Mouse (Mus musculus) ES-Bruce4 (cell line): ENCODE measurements around the gene Slc34a3. TPM values are rescaled to one million over a fixed set of nuclear protein-coding genes. Genes with fewer than 3 reads are reported as not detected.

Source experiments
- H3K27ac ChIP-seq: 2 replicates; pipeline ENCODE4 v1.5.1; 2012; ENCODE audit warnings: low read length, inconsistent platforms; ENCODE audit not compliant: insufficient read depth
- H3K27me3 ChIP-seq: 2 replicates; pipeline ENCODE4 v1.6.1; 2012; ENCODE audit warnings: mild to moderate bottlenecking, low read length, inconsistent platforms; ENCODE audit not compliant: control insufficient read depth, poor library complexity, insufficient read depth, severe bottlenecking
- H3K36me3 ChIP-seq: 2 replicates; pipeline ENCODE4 v1.6.1; 2012; ENCODE audit warnings: inconsistent platforms, mild to moderate bottlenecking, low read length, moderate library complexity; ENCODE audit not compliant: control insufficient read depth, poor library complexity, insufficient read depth, severe bottlenecking
- H3K4me1 ChIP-seq: one replicate; pipeline ENCODE4 v1.8.1; 2011; ENCODE audit warnings: low read length; ENCODE audit not compliant: control insufficient read depth, insufficient read depth
- H3K4me3 ChIP-seq: 2 replicates; pipeline ENCODE4 v1.5.1; 2011; ENCODE audit warnings: low read depth, mild to moderate bottlenecking, low read length
- H3K9ac ChIP-seq: 2 replicates; pipeline ENCODE4 v1.6.1; 2012; ENCODE audit warnings: low read depth, mild to moderate bottlenecking, inconsistent platforms; ENCODE audit not compliant: poor library complexity, severe bottlenecking
- H3K9me3 ChIP-seq: replicated peaks from 2 replicates; pipeline ENCODE4 v1.6.1; 2012; ENCODE audit warnings: mild to moderate bottlenecking, low read length, inconsistent platforms; ENCODE audit not compliant: control insufficient read depth, poor library complexity, insufficient read depth, severe bottlenecking
- CTCF ChIP-seq: IDR thresholded peaks from one replicate; pipeline ENCODE4 v1.8.1; 2011; ENCODE audit warnings: low read depth, low read length
- EP300 ChIP-seq: IDR thresholded peaks from 2 replicates; pipeline ENCODE4 v1.6.1; 2011; ENCODE audit warnings: low read depth, low read length; ENCODE audit not compliant: insufficient read depth
- POLR2A ChIP-seq: IDR thresholded peaks from one replicate; pipeline ENCODE4 v1.8.1; 2011; ENCODE audit warnings: low read length; ENCODE audit not compliant: insufficient read depth
- polyA plus RNA-seq: library from polyadenylated mRNA; stranded (reverse); fragments of >200 nt; gene quantifications from 2 replicates; pipeline ENCODE4 v1.2.4, GENCODE M21; 2011; ENCODE audit warnings: low read depth; ENCODE audit not compliant: missing spikeins, insufficient read depth, insufficient read length

The Slc34a3 gene
- polyA plus RNA-seq, 1 experiment: 1.0 TPM

- Histone ChIP-seq H3K9me3 (no peaks in the 10 kb centered on the region), H3K36me3 (no peaks in the 10 kb centered on the region), H3K4me1 (peaks cover 11% of the 10 kb centered on the region), H3K27me3 (no peaks in the 10 kb centered on the region), H3K27ac (peak within 1 kb of the TSS; percentile 14), H3K4me3 (peak within 1 kb of the TSS; percentile 71), H3K9ac (peak within 1 kb of the TSS; percentile 81)
- TF ChIP-seq CTCF (no peak), EP300 (no peak), POLR2A (no peak)
Measured at GRCm38 (mm10) chr2:25242101-25242506, 7.9 kb upstream of the Slc34a3 start, which contains the start of the genes Rnf208 and Cysrt1. Gene Rnf208 (plus strand): TSS chr2:25242255. Gene Cysrt1 (minus strand): TSS chr2:25242452.

GRCm38 (mm10) chr2:25241438-25241775, 7.2 kb upstream of the Slc34a3 start:
- Histone ChIP-seq H3K4me1 (peaks cover 14% of the 10 kb centered on the region), H3K9me3 (no peaks in the 10 kb centered on the region), H3K27me3 (no peaks in the 10 kb centered on the region), H3K4me3 (peak overlapping the region; percentile 71), H3K27ac (peak overlapping the region; percentile 14; the same call in 1 of the 2 replicates), H3K9ac (peak overlapping the region; percentile 81), H3K36me3 (no peaks in the 10 kb centered on the region)
- TF ChIP-seq EP300 (no peak), POLR2A (no peak), CTCF (no peak)

- Histone ChIP-seq H3K9me3 (no peaks in the 10 kb centered on the region), H3K27ac (peak overlapping the region; percentile 73), H3K9ac (no peak overlapping the region), H3K4me3 (peak overlapping the region; percentile 71), H3K27me3 (no peaks in the 10 kb centered on the region), H3K36me3 (no peaks in the 10 kb centered on the region), H3K4me1 (peaks cover 19% of the 10 kb centered on the region)
- TF ChIP-seq POLR2A: peak; percentile 38
- 0 out of 2 replicates have a peak, but pooled peaks have one; percentile 45 for TF ChIP-seq EP300
- no peak for TF ChIP-seq CTCF
Measured at GRCm38 (mm10) chr2:25240723-25241437, 6.7 kb upstream of the Slc34a3 start.

GRCm38 (mm10) chr2:25240310-25240709, 6.1 kb upstream of the Slc34a3 start:
- Histone ChIP-seq H3K27ac (peak overlapping the region; percentile 73), H3K4me3 (peak overlapping the region; percentile 71), H3K36me3 (no peaks in the 10 kb centered on the region)

GRCm38 (mm10) chr2:25239766-25240165, 5.6 kb upstream of the Slc34a3 start:
- H3K4me1 ChIP-seq: peaks cover 20% of the 10 kb centered on the region
- H3K4me3 ChIP-seq: no peak overlapping the region
- no peaks in the 10 kb centered on the region for H3K36me3 ChIP-seq
- TF ChIP-seq CTCF: no peak
- TF ChIP-seq POLR2A: no peak
- TF ChIP-seq EP300: no peak
- H3K9ac ChIP-seq: no peak overlapping the region
- H3K9me3 ChIP-seq: no peaks in the 10 kb centered on the region
- H3K27me3 ChIP-seq: no peaks in the 10 kb centered on the region
- no peak overlapping the region for H3K27ac ChIP-seq

More at GRCm38 (mm10) chr2:25240310-25240709, 6.1 kb upstream of the Slc34a3 start:
- TF ChIP-seq EP300 (no peak), CTCF (no peak), POLR2A (no peak)
- H3K9me3 ChIP-seq: no peaks in the 10 kb centered on the region
- H3K27me3 ChIP-seq: no peaks in the 10 kb centered on the region
- 0 out of 2 replicates have a peak overlapping the region, but pooled peaks have one; percentile 15 for H3K9ac ChIP-seq
- H3K4me1 ChIP-seq: peaks cover 20% of the 10 kb centered on the region

- H3K9me3 ChIP-seq: no peaks in the 10 kb centered on the region
- peaks cover 20% of the 10 kb centered on the region for H3K4me1 ChIP-seq
- no peak overlapping the region for H3K27ac ChIP-seq
- H3K27me3 ChIP-seq: no peaks in the 10 kb centered on the region
- H3K9ac ChIP-seq: no peak overlapping the region
- no peak for TF ChIP-seq CTCF
- no peak for TF ChIP-seq EP300
- TF ChIP-seq POLR2A: no peak
- H3K4me3 ChIP-seq: no peak overlapping the region
- H3K36me3 ChIP-seq: no peaks in the 10 kb centered on the region
Measured at GRCm38 (mm10) chr2:25238106-25238505, 3.9 kb upstream of the Slc34a3 start.
